Mouse (Mus musculus) limb, embryonic 10.5 days (tissue): ENCODE measurements around the gene Spon1. TPM values are rescaled to one million over a fixed set of nuclear protein-coding genes. Genes with fewer than 3 reads are reported as not detected.

ENCODE experiments used
- DNase-seq: peaks from one replicate; pipeline ENCODE4 v3.0.0-alpha.2; 2017; ENCODE audit warnings: low spot score
- H3K27ac ChIP-seq: fragments of 300-500 bp; sonication (generic); 2 replicates; pipeline ENCODE4 v1.5.1; 2016; ENCODE audit warnings: mild to moderate bottlenecking
- H3K27me3 ChIP-seq: fragments of 300-500 bp; sonication (generic); 2 replicates; pipeline ENCODE4 v1.6.1; 2016; ENCODE audit warnings: low read depth, mild to moderate bottlenecking; ENCODE audit not compliant: poor library complexity, severe bottlenecking
- H3K36me3 ChIP-seq: fragments of 300-500 bp; sonication (generic); 2 replicates; pipeline ENCODE4 v1.6.1; 2016; ENCODE audit warnings: mild to moderate bottlenecking, moderate library complexity
- H3K4me1 ChIP-seq: fragments of 300-500 bp; sonication (generic); 2 replicates; pipeline ENCODE4 v1.6.1; 2016
- H3K4me3 ChIP-seq: fragments of 300-500 bp; sonication (generic); 2 replicates; pipeline ENCODE4 v1.5.1; 2016; ENCODE audit warnings: mild to moderate bottlenecking, moderate library complexity
- H3K9me3 ChIP-seq: fragments of 300-500 bp; sonication (generic); replicated peaks from 2 replicates; pipeline ENCODE4 v1.6.1; 2016; ENCODE audit warnings: mild to moderate bottlenecking
- WGBS: fragments of 180-500 bp; shearing (Covaris S2); methylation state at CpG from one replicate; pipeline ENCODE4 v1.1.7; 2016; 5-methylcytosine and 5-hydroxymethylcytosine counted together
- polyA plus RNA-seq: library from polyadenylated mRNA; unstranded; fragments of >200 nt; fragmentation: Nextera tagmentation; extraction: Ambion mirVana; gene quantifications from 2 replicates; pipeline ENCODE4 v1.2.1, GENCODE M21; 2016

The Spon1 gene
- polyA plus RNA-seq, 1 experiment from 2014 or later, result 3.2 TPM

DNA sequence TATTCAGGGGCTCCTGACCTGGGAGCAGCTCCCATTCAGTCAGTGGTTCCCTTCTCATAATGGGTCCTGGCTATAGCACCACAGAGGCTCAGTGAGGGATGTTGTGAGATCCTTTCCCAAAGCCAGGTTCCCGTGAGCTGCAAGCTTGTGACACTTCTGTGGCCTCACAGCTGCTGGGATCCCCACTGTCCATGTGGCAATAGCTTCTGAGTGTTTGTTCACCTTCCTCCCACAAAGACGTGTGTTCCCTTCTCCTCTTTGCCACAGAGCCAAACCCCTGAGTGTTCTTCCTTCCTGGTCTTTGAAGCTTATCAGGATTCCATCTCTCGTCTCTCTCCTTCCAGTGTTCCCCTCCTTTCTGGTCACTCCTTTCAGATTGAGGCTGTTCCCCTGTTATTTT, 90.3 kb downstream of the Spon1 start:
- Histone ChIP-seq H3K9me3 (no peaks in the 10 kb centered on the region), H3K4me3 (no peak overlapping the region), H3K36me3 (no peaks in the 10 kb centered on the region), H3K27me3 (no peaks in the 10 kb centered on the region), H3K4me1 (peaks cover 4% of the 10 kb centered on the region), H3K27ac (no peak overlapping the region)
- no peak for DNase-seq
- WGBS, result 55% methylated on average over 3 of the region's 3 CpGs

DNA sequence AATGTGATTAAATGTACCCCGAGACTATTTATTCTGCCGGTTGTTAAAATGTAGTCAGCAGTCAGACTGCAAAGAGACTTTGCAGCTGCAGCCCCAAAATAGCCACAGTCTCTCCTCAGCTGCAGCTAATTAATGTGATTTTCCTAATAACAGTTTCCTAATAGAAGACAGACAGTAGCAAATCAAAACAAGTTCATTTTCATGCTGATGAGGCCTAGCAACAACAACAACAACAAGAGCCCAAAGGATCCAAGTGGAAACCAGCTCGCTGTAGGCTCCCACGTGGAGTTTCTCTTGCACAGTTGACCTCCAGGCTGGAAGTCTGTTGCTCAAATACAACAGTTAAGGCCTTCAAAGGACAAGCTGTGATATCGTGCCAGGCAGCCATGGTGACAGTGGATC, 93.7 kb downstream of the Spon1 start:
- DNase-seq, result no peak
- 70% methylated on average over 5 of the region's 5 CpGs for whole genome bisulfite sequencing

DNA sequence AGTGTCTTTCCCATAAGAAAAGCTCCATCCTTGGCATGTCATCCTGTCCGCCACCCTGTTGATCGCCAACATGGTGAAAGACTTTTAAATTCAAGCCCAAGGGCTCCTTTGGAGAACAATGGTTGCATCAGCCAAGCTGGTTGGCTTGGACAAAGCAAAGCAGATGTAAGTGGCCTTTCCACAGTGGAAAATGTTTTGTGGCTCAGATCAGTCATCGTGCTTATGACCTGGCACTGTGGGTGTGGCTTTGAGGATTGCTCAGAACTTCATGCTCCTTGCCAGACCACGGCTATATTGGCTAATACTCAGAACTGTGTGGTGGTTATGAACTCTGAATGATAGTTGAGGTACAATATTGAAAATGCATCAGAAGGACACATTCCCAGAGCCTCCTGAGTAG, 96.2 kb downstream of the Spon1 start:
- Histone ChIP-seq H3K27me3 (no peaks in the 10 kb centered on the region), H3K9me3 (no peaks in the 10 kb centered on the region), H3K27ac (no peak overlapping the region), H3K36me3 (no peaks in the 10 kb centered on the region), H3K4me1 (peaks cover 3% of the 10 kb centered on the region; the same call in 1 of the 2 replicates), H3K4me3 (no peak overlapping the region)
- no peak for DNase-seq
- WGBS, result 94% methylated on average over 4 of the region's 4 CpGs

More for the DNA sequence above, 93.7 kb downstream of the Spon1 start:
- Histone ChIP-seq H3K9me3 (no peaks in the 10 kb centered on the region), H3K27ac (no peak overlapping the region), H3K4me1 (peaks cover 3% of the 10 kb centered on the region; the same call in 1 of the 2 replicates), H3K36me3 (no peaks in the 10 kb centered on the region), H3K27me3 (no peaks in the 10 kb centered on the region), H3K4me3 (no peak overlapping the region)

DNA sequence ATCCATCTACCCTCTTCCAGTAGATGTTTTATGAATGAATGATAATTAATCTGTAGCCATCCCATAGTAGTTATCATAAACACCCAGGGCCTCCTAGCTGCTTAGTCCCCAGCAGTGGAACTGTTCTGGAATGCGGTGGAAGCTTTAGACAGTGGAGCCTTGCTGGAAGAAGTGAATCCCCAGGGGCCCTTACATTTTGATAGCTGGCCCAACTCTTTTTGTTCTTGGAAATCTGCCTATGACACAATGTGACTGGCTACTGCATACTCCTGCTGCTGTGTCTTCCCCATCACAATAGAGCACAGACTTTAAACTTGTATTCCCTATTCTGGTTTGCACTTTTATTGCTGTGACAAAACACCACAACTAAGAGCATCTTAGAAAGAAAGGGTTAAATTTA, 107.0 kb downstream of the Spon1 start:
- no peak for DNase-seq
- no peak overlapping the region for H3K27ac ChIP-seq
- H3K27me3 ChIP-seq, result no peaks in the 10 kb centered on the region
- H3K4me3 ChIP-seq, result no peak overlapping the region
- 93% methylated on average over 1 of the region's 1 CpGs for WGBS
- H3K4me1 ChIP-seq, result no peaks in the 10 kb centered on the region
- H3K36me3 ChIP-seq, result no peaks in the 10 kb centered on the region
- H3K9me3 ChIP-seq, result no peaks in the 10 kb centered on the region

DNA sequence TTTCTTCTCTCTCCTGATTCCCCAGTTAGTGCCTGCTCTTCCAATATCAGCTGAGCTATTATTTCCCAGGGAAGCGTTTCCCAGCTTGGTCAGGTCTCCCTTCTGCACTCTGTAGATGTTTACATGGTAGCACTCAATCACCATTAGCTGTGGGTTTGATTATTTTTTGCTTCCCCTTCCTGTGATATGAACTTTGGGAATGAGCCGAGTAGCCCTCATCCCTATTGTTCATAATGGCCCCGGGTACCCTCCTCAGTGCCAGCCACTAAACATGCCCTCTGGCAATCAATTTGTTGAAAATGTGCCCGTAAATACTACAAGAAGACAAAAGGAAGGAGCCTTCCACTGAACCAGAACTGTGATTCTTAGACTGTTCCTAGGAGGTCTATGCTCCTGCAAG, 111.7 kb downstream of the Spon1 start:
- Histone ChIP-seq H3K4me3 (no peak overlapping the region), H3K36me3 (no peaks in the 10 kb centered on the region), H3K27me3 (no peaks in the 10 kb centered on the region), H3K9me3 (no peaks in the 10 kb centered on the region), H3K27ac (no peak overlapping the region), H3K4me1 (peaks cover 3% of the 10 kb centered on the region; the same call in 1 of the 2 replicates)
- no peak for DNase-seq
- WGBS, result 88% methylated on average over 4 of the region's 4 CpGs

DNA sequence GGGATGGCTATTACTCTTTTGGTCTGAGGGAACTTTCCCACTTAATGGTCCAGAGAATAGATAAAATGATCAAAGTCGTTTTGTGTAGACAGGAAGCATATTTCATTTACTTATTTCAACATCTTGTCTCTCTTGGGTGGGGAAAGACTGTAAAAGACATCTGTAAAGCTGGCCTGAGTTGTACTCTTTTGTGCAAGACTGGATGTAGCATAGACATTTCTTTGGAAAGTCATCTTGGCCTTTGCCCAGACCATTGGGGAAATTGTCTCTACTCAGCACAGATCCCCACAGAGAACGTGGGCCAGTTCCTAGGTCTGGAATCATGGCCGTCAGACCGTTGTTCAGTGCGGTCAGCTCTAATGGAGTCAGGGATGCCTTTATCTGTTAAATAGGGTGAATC, 112.1 kb downstream of the Spon1 start:
- Histone ChIP-seq H3K4me1 (peaks cover 3% of the 10 kb centered on the region; the same call in 1 of the 2 replicates), H3K27me3 (no peaks in the 10 kb centered on the region), H3K9me3 (no peaks in the 10 kb centered on the region), H3K4me3 (no peak overlapping the region), H3K36me3 (no peaks in the 10 kb centered on the region), H3K27ac (no peak overlapping the region)
- WGBS, result 88% methylated on average over 5 of the region's 5 CpGs
- DNase-seq, result no peak

DNA sequence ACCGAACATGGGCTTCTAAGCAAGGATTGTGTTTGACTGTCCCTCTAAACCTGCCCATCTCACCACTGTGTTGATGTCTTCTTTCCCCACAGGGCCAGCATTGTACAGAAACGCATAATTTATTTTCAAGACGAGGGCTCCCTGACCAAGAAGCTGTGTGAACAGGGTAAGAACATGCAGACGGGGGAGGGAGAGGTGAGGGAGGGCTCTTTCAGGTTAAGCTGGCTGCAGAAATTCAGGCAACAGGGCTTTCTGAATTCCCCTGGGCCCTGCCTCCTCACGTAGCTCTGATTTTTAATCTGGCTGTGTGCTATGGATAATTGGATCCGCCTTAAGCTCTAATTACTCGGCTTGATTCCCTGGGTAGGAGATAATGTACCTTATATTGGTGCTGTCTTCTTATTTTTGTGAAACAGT, 113.3 kb downstream of the Spon1 start:
- WGBS, result 78% methylated on average over 7 of the region's 7 CpGs
- H3K36me3 ChIP-seq, result no peaks in the 10 kb centered on the region
- no peaks in the 10 kb centered on the region for H3K9me3 ChIP-seq
- H3K4me1 ChIP-seq, result peaks cover 3% of the 10 kb centered on the region; the same call in 1 of the 2 replicates
- DNase-seq, result no peak
- no peak overlapping the region for H3K27ac ChIP-seq
- no peaks in the 10 kb centered on the region for H3K27me3 ChIP-seq
- H3K4me3 ChIP-seq, result no peak overlapping the region

DNA sequence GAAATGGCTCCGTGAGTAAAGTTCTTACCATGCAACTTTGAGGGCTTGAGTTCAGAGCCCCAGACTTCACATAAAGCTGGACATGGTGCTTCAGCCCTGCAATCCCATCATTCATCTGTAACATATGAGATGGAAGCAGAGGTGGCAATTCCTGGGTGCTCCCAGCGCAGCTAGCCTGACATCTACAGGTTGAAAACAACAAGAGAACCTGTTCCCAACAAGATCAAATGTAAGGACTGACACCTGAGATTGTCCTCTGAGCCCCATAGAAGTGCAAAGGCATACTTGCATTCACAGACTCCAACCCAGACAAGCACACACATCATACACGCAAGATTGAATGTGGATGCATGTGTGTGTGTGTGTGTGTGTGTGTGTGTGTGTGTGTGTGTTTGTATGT, 114.2 kb downstream of the Spon1 start:
- no peak for DNase-seq
- Histone ChIP-seq H3K27me3 (no peaks in the 10 kb centered on the region), H3K4me1 (peaks cover 3% of the 10 kb centered on the region; the same call in 1 of the 2 replicates), H3K36me3 (no peaks in the 10 kb centered on the region), H3K4me3 (no peak overlapping the region), H3K27ac (no peak overlapping the region), H3K9me3 (no peaks in the 10 kb centered on the region)
- 94% methylated on average over 3 of the region's 3 CpGs for WGBS

DNA sequence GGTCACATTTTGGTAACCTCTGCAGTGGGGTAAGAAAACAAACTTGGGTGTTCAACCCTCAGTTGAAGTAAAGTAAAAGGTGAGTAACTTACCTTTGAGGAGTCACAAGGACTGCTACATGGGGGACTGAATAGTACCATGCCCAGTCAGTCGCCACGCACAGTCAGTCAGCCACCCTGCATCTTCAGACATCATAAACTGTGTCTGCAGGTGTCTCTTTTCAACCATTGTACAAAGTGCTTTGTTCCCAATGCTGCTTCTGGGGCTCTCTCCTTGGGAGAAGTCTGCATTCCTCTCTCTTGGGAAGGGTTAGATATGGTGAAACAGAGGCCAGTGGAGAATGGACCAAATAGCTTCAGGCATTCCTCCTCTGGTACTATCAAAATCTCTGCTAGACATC, 125.0 kb downstream of the Spon1 start:
- no peak overlapping the region for H3K4me3 ChIP-seq
- no peaks in the 10 kb centered on the region for H3K36me3 ChIP-seq
- no peaks in the 10 kb centered on the region for H3K4me1 ChIP-seq
- H3K27me3 ChIP-seq, result no peaks in the 10 kb centered on the region
- no peak for DNase-seq
- 95% methylated on average over 2 of the region's 2 CpGs for WGBS
- no peaks in the 10 kb centered on the region for H3K9me3 ChIP-seq
- no peak overlapping the region for H3K27ac ChIP-seq

DNA sequence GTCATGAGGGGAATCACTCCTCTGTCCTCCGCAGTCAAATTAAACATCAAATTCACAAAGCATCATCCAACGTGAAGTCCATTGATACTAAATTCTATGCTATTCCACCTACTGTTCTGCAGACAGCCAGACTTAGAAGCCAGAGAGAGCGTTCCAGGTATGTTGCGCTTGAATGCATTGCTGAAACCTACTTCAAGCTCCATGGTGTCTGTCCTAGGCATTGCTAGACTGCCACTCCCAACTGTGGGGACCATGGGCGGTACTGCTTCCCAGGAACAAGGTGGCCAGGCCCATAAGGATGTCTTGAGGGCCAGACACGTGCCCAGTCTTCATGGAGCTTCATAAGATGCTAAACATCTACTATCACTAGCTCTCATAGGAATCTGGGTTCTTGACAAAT, 125.7 kb downstream of the Spon1 start:
- no peak for DNase-seq
- WGBS, result 87% methylated on average over 6 of the region's 6 CpGs

DNA sequence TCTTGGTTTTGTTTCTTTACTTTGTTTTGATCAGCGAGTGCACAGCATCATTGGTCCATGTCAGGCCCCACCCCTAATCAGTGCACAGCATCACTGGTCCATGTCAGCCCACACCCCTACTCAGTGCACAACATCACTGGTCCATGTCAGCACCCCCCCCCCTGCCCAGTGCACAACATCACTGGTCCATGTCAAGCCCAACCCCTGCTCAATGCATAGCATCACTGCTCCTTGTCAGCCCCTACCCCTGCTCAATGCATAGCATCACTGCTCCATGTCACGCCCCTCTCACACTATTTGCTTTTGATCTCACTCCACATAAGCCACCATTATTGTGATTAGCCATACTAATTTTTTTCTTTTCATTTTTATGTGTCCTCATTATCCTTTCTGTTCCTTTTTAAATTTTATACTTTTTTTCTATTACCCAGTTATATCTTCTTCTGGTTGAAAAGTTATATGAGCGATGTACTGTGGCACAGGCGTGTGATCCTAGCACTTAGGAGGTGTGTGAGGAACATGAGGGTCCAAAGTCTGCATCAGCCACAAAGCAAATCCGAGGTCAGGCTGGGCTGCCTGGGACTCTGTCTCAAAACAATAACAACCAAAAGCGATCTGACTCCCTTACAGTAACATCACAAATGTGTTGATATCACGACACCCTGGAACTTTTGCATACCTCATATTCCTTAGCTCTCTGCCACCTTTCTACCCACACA, 128.3 kb downstream of the Spon1 start:
- Histone ChIP-seq H3K4me1 (no peaks in the 10 kb centered on the region), H3K36me3 (no peaks in the 10 kb centered on the region), H3K27ac (no peak overlapping the region), H3K9me3 (no peaks in the 10 kb centered on the region), H3K27me3 (no peaks in the 10 kb centered on the region), H3K4me3 (no peak overlapping the region)
- WGBS, result 88% methylated on average over 7 of the region's 7 CpGs
- no peak for DNase-seq

More for the DNA sequence above, 125.7 kb downstream of the Spon1 start:
- Histone ChIP-seq H3K36me3 (no peaks in the 10 kb centered on the region), H3K4me1 (no peaks in the 10 kb centered on the region), H3K27ac (no peak overlapping the region), H3K4me3 (no peak overlapping the region), H3K9me3 (no peaks in the 10 kb centered on the region), H3K27me3 (no peaks in the 10 kb centered on the region)

DNA sequence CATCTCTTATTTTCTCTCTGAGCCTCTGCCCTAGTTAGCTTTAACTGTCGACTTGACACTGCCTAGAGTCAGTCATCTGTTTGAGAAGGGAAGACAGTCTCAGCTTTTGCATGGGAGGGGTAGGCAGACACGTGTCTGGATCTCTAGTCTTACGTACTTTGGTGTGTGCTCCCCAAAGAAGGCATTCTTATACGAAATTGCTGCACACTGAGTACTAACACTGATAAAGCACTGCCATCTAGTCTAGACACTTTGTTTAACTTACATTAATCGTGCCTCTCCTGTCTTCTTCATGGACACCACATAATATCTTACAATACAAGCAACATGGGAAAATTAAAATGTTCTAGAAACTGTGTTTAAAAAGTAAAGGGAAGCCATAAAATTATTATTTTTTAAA, 129.5 kb downstream of the Spon1 start:
- no peaks in the 10 kb centered on the region for H3K27me3 ChIP-seq
- 77% methylated on average over 5 of the region's 5 CpGs for WGBS
- H3K4me3 ChIP-seq, result no peak overlapping the region
- H3K4me1 ChIP-seq, result no peaks in the 10 kb centered on the region
- H3K27ac ChIP-seq, result no peak overlapping the region
- no peaks in the 10 kb centered on the region for H3K9me3 ChIP-seq
- no peaks in the 10 kb centered on the region for H3K36me3 ChIP-seq
- DNase-seq, result no peak

DNA sequence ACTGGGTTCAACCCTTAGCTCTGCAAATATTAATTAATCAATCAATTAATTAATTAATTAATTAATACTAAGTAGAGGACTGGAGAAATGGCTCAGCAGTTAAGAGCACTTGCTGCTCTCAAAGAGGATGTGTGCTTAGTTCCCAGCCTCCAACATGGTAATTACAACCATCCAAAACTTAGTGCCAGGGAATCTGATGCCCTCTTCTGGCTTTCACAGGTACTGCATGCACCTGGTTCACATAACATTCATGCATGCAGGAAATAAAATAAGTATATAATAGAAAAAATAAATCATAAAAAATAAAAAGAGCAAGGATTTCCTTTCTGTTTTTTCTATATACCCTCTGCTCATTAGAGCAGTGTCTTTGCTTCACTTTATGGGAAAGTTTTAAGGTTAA, 132.6 kb downstream of the Spon1 start:
- no peaks in the 10 kb centered on the region for H3K27me3 ChIP-seq
- no peaks in the 10 kb centered on the region for H3K36me3 ChIP-seq
- H3K27ac ChIP-seq, result no peak overlapping the region
- H3K4me1 ChIP-seq, result peaks cover 12% of the 10 kb centered on the region
- no peaks in the 10 kb centered on the region for H3K9me3 ChIP-seq
- no peak overlapping the region for H3K4me3 ChIP-seq
- DNase-seq, result no peak

DNA sequence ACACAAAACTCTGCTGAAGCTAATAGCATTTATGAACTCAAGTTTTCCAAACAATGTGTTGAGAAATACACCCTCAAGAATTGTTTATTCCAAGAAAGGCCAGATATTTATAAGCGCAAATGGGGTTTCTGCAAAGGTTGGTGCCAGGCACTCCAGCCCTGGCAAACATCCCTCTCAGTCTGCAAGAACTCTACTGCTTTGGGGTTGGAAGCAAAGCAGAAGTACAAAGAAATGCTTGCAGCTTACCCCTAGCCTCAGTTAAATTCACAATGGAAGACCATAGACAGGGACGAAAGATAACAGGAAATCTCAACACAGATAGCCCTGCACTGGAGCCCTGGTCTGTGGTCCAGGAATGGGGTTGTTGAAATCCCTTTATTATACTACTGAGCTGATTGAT, 135.7 kb downstream of the Spon1 start:
- Histone ChIP-seq H3K9me3 (no peaks in the 10 kb centered on the region), H3K27me3 (no peaks in the 10 kb centered on the region), H3K36me3 (no peaks in the 10 kb centered on the region), H3K27ac (peak overlapping the region; percentile 47; the same call in 1 of the 2 replicates), H3K4me1 (peaks cover 24% of the 10 kb centered on the region), H3K4me3 (no peak overlapping the region)
- WGBS, result 91% methylated on average over 2 of the region's 2 CpGs
- DNase-seq, result no peak
